Mouse (Mus musculus): ENCODE measurements at regions not wholly inside any gene's neighbourhood (a gene's known extent, or its start where the extent isn't known, plus 50 kb on each side); places are given as distances from the start of the nearest gene placed in this dataset.

DNA sequence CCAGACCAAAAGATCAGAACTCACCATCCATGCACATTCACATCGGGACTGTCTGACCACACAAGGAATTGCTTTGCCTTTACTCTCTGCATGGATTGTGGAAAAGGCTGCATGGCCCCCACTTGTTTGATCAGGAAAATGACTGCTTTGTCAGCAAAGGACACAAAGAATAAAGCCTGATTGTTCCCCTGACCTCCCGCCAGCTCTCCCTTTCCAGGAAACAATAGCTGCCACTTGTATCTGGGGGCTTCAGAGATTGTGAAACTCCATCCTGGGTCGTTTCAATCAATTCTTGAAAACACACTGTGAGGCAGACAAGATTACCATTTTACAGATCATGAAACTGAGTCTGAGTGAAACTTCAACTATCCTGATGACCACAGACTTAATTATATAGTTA, 70.7 kb downstream of the Zic3 start:
- in situ Hi-C loops (cut with MboI, MseI), result no loop called here

DNA sequence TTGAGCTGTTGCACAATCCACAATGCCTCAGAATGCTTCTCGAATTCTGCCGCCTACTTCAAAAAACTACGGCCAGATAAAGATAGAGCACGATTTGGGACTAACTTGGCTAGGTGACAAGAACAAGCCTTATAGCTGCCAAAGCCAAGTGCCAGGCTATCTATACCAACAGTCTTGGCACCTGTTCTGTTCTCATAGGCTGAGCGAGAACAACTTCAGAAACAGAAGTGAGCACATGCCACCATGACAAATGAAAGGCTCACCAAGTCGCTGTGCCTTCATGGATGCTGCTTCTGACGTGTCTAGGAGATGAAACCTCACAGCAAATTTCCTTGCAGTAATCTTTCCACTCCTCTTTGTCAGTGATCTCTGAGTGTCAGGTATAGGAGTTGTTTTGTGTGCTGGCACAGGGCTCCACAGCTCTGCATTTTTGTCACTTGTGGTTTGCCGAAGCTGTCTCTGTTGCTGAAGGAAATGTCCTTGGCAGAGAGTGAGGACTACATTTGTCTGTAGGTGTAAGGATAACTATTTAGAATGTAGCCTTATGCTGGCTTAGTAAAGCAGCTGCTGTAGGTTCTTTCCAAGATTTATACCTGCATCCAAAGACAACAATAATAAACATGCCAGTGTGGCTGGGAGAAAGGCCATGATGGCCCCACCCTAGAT, 95.4 kb downstream of the Zic3 start:
- in situ Hi-C loops (cut with MboI, MseI), result no loop called here

DNA sequence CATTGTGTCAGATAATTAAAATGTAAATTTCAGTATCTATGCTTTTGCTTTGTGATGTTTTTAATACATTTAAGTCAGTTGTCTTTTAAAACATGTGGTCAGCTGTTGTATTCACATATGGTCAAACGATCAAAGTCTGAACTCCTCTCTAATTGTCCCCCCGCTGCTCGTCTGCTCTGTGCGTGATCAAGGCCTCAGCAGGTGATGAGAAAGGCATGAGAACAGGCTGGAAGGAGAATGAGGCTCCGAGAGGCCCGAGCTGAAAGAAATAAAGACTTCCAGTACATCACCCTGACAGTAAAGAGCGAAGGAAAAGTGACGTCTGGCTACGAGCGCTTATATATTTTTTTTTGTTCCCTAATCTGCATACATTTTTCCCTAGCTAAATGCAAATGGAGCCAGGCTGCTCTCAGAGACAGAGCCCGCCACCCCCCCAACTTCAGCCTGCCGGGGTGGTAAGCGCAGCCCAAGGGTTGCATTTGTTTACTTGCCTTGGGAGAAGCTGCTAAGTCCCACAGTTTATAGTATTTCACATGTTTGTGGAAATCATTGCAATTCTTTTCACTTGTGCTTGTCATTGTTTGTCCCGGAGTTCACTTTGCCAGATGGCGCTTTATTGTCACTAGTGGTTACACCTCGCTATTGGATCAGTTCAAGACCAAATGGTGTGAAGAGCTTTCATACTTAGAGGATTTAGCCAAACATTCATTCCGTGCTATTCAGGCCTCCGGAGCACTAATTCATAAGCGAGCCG, 133.0 kb downstream of the Zic3 start:
- in situ Hi-C loops (cut with MboI, MseI), result no loop called here

DNA sequence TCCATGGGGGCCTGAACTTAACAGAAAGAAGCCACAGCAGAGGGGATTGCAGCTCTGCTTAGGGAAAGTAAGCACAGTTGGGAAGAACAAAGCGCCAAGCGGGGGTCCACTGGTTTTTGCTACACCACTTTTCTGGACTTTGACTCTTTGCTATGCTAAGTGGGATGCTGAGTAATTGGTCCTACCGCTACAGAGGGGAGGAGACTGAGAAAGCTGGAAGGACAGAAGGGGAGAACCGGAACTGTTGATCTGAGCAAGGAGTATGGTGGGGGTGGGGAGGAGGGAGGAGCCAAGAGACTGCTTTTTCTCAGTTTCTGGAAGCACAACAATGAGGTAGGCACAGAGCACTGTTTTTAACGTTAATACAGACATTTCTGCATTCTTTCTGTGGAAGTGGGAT, 134.9 kb downstream of the Zic3 start:
- in situ Hi-C loops (cut with MboI, MseI), result no loop called here

DNA sequence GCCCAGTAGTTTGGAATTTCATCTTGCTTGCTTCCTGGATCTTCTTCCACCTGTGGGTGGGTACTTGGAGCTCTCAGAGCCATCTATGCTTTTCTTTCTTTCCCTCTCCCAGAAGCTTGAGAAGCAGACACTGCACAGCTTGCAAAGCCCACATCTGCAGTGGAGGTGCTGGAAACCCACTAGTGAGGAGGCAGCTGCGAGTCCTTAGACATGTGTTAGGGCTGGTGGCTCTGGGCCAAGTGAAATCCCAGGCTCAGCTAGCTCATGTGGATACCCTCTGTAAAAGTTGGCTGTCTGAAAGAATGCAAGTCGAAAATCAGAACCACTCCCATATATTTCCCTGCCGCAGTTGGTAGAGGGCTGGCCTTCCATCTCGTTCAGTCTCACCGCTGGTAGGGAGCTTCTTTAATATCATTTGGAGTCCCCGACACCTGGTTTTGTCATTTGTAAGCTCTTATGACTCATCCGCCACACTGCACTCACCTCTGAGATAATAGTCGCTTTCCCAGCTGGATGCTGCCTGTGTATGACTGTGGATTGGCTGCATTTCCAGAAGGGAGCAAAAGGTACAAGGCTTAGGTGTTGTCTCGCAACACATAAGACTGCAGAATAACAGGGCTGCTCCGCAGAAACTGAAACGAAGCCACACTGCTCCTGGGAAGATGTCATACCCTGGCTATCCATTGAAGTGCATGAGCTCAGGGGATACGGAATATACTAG, 143.8 kb downstream of the Zic3 start:
- in situ Hi-C loops (cut with MboI, MseI), result loop anchor here (5.0 kb wide), 1 partner anchor 104 kb away; no protein-coding TSS in a partner anchor

DNA sequence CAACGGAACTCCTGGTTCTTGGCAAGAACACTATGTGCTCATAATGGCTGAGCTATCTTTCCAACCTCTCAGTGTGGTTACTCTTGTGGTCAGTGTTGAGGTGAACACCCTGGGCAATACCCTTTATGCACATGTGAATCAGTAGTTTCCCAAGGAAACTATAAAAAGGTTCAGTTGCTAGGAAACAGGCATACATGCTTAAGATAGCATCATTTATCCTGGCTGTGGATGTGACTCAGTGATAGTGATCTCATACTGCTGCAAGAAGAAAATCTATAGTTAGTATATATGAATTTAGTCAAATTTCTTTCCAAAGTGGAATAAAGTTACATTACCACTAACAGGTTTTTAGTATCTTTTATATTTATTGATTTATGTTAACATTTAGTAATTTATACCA, 151.8 kb downstream of the Zic3 start:
- in situ Hi-C loops (cut with MboI, MseI), result no loop called here

All from T-helper 1 cell (primary cell).